Mouse (Mus musculus) lung, postnatal 0 days (tissue): ENCODE measurements at regions not wholly inside any gene's neighbourhood (a gene's known extent, or its start where the extent isn't known, plus 50 kb on each side); places are given as distances from the start of the nearest gene placed in this dataset.

ENCODE experiments used
- CTCF ChIP-seq: IDR thresholded peaks from 2 replicates; pipeline ENCODE4 v1.5.1; 2016; ENCODE audit warnings: antibody characterized with exemption, mild to moderate bottlenecking
- EP300 ChIP-seq: IDR thresholded peaks from 2 replicates; pipeline ENCODE4 v1.6.1; 2016; ENCODE audit warnings: antibody characterized with exemption, mild to moderate bottlenecking, control low read depth

GRCm38 (mm10) chr12:29079011-29079410, 327.4 kb downstream of the Eipr1 start:
- TF ChIP-seq CTCF, result no peak
- TF ChIP-seq EP300, result no peak
